Mouse (Mus musculus) stomach, postnatal 0 days (tissue): ENCODE data around the gene Trpt1. TPM values are rescaled to one million over a fixed set of nuclear protein-coding genes. Genes with fewer than 3 reads are reported as not detected.
A peak's percentile ranks its signal among the peaks of the same experiment; 100 is the strongest.

Experiments used
- ATAC-seq: fragments of 200-750 bp; cut with Nextera tagmentation; 2 replicates; pipeline ENCODE4 v1.8.0; 2017; ENCODE audit not compliant: low FRiP score, low TSS enrichment
- DNase-seq: peaks from one replicate; pipeline ENCODE4 v3.0.0-alpha.2; 2016; ENCODE audit warnings: low spot score
- H3K27ac ChIP-seq: fragments of 300-500 bp; sonication (generic); replicated peaks from 2 replicates; pipeline ENCODE4 v1.5.1; 2014; ENCODE audit warnings: mild to moderate bottlenecking, control low read depth
- H3K27me3 ChIP-seq: fragments of 300-500 bp; sonication (generic); 2 replicates; pipeline ENCODE4 v1.6.1; 2014; ENCODE audit warnings: low read length; ENCODE audit not compliant: control insufficient read depth, insufficient read depth
- H3K36me3 ChIP-seq: fragments of 300-500 bp; sonication (generic); 2 replicates; pipeline ENCODE4 v1.6.1; 2014; ENCODE audit warnings: low read length, mixed read lengths; ENCODE audit not compliant: control insufficient read depth, insufficient read depth
- H3K4me1 ChIP-seq: fragments of 300-500 bp; sonication (generic); replicated peaks from 2 replicates; pipeline ENCODE4 v1.6.1; 2014; ENCODE audit warnings: antibody characterized with exemption; ENCODE audit not compliant: control insufficient read depth, insufficient read depth
- H3K4me2 ChIP-seq: fragments of 300-500 bp; sonication (generic); replicated peaks from 2 replicates; pipeline ENCODE4 v1.6.1; 2014; ENCODE audit warnings: low read depth, mild to moderate bottlenecking, control low read depth, moderate library complexity
- H3K4me3 ChIP-seq: fragments of 300-500 bp; sonication (generic); 2 replicates; pipeline ENCODE4 v1.5.1; 2014; ENCODE audit warnings: low read depth, low read length, control low read depth
- H3K9ac ChIP-seq: fragments of 300-500 bp; sonication (generic); 2 replicates; pipeline ENCODE4 v1.6.1; 2014; ENCODE audit warnings: mild to moderate bottlenecking, low read length, control low read depth, mixed read lengths
- H3K9me3 ChIP-seq: fragments of 300-500 bp; sonication (generic); 2 replicates; pipeline ENCODE4 v1.6.1; 2016; ENCODE audit warnings: low read length; ENCODE audit not compliant: control insufficient read depth
- CTCF ChIP-seq: IDR thresholded peaks from 2 replicates; pipeline ENCODE4 v1.5.1; 2016; ENCODE audit warnings: antibody characterized with exemption, low read depth, mild to moderate bottlenecking, moderate library complexity
- EP300 ChIP-seq: optimal IDR thresholded peaks from 2 replicates; pipeline ENCODE3; 2016; ENCODE audit warnings: antibody characterized with exemption
- WGBS: fragments of 180-500 bp; shearing (Covaris S2); extraction: QIAGEN DNeasy Blood & Tissue Kit; methylation state at CpG from one replicate; pipeline ENCODE4 v1.1.7; 2014; 5-methylcytosine and 5-hydroxymethylcytosine counted together
- polyA plus RNA-seq: library from polyadenylated mRNA; unstranded; fragments of >200 nt; fragmentation: Nextera tagmentation; extraction: Ambion mirVana; gene quantifications from 2 replicates; pipeline ENCODE4 v1.2.1, GENCODE M21; 2015

Trpt1 gene
- 10.0 and 10.1 TPM in 2 replicates for polyA plus RNA-seq

- no peaks in the 10 kb centered on the region for H3K27me3 ChIP-seq
- 0 out of 2 replicates have a peak, but pooled peaks cover 4% of the 10 kb centered on the region for H3K36me3 ChIP-seq
- no peaks in the 10 kb centered on the region for H3K9me3 ChIP-seq
- 0% methylated on average over 24 of the region's 24 CpGs for WGBS
- H3K27ac ChIP-seq = peak within 1 kb of the TSS; percentile 75
- H3K4me3 ChIP-seq = peak within 1 kb of the TSS; percentile 61
- peak within 1 kb of the TSS; percentile 93 for H3K4me2 ChIP-seq
- peak within 1 kb of the TSS; percentile 75 for H3K9ac ChIP-seq
- TF ChIP-seq EP300 = no peak
- no peak for TF ChIP-seq CTCF
- peak; percentile 92 for DNase-seq
- peak; percentile 79 for ATAC-seq
- peaks cover 12% of the 10 kb centered on the region for H3K4me1 ChIP-seq
Measured at GRCm38 (mm10) chr19:6996006-6996405, at the start of gene Trpt1, which contains the start of gene Nudt22. Gene Trpt1, plus strand, starts transcription at chr19:6996131. Gene Nudt22, minus strand, starts transcription at chr19:6996117.

- H3K4me2 ChIP-seq = no peak overlapping the region
- no peak for DNase-seq
- no peak for ATAC-seq
- no peaks in the 10 kb centered on the region for H3K27me3 ChIP-seq
- H3K4me1 ChIP-seq = peaks cover 2% of the 10 kb centered on the region; the same call in 1 of the 2 replicates
- H3K36me3 ChIP-seq = peaks cover 2% of the 10 kb centered on the region; the same call in 1 of the 2 replicates
- H3K9me3 ChIP-seq = no peaks in the 10 kb centered on the region
- TF ChIP-seq EP300 (no peak), CTCF (no peak)
- WGBS = 48% methylated on average over 4 of the region's 4 CpGs
- no peak overlapping the region for H3K9ac ChIP-seq
- no peak overlapping the region for H3K27ac ChIP-seq
- no peak overlapping the region for H3K4me3 ChIP-seq
Measured at GRCm38 (mm10) chr19:6947742-6948141, 48.2 kb upstream of the Trpt1 start.

- ATAC-seq (no peak), DNase-seq (no peak)
- H3K9ac ChIP-seq = no peak overlapping the region
- H3K36me3 ChIP-seq = peaks cover 2% of the 10 kb centered on the region; the same call in 1 of the 2 replicates
- no peak overlapping the region for H3K4me2 ChIP-seq
- H3K27ac ChIP-seq = no peak overlapping the region
- no peaks in the 10 kb centered on the region for H3K9me3 ChIP-seq
- WGBS = 72% methylated on average over 4 of the region's 4 CpGs
- H3K4me3 ChIP-seq = no peak overlapping the region
- H3K27me3 ChIP-seq = no peaks in the 10 kb centered on the region
- H3K4me1 ChIP-seq = peaks cover 6% of the 10 kb centered on the region; the same call in 1 of the 2 replicates
- TF ChIP-seq CTCF (no peak), EP300 (no peak)
Measured at GRCm38 (mm10) chr19:6948186-6948585, 47.7 kb upstream of the Trpt1 start.

GRCm38 (mm10) chr19:6949532-6949931 lies 46.4 kb upstream of the Trpt1 start:
- Histone ChIP-seq H3K9ac (no peak overlapping the region; the same call in 1 of the 2 replicates), H3K27ac (peak overlapping the region; percentile 24; the same call in 1 of the 2 replicates), H3K27me3 (no peaks in the 10 kb centered on the region), H3K9me3 (no peaks in the 10 kb centered on the region), H3K4me3 (no peak overlapping the region), H3K4me1 (peaks cover 6% of the 10 kb centered on the region; the same call in 1 of the 2 replicates), H3K36me3 (peaks cover 4% of the 10 kb centered on the region; the same call in 1 of the 2 replicates), H3K4me2 (no peak overlapping the region)
- TF ChIP-seq EP300 (no peak), CTCF (no peak)
- DNase-seq (no peak), ATAC-seq (no peak)
- WGBS = 79% methylated on average over 5 of the region's 5 CpGs

GRCm38 (mm10) chr19:6949951-6950350 lies 46.0 kb upstream of the Trpt1 start:
- no peak for DNase-seq
- Histone ChIP-seq H3K27me3 (no peaks in the 10 kb centered on the region), H3K27ac (peak overlapping the region; percentile 24; the same call in 1 of the 2 replicates), H3K9me3 (no peaks in the 10 kb centered on the region), H3K4me1 (peaks cover 6% of the 10 kb centered on the region; the same call in 1 of the 2 replicates), H3K9ac (no peak overlapping the region; the same call in 1 of the 2 replicates), H3K4me2 (peak overlapping the region; percentile 89), H3K4me3 (peak overlapping the region; percentile 65), H3K36me3 (peaks cover 5% of the 10 kb centered on the region; the same call in 1 of the 2 replicates)
- no peak for ATAC-seq
- no peak for TF ChIP-seq EP300
- TF ChIP-seq CTCF = no peak
- WGBS = 48% methylated on average over 5 of the region's 5 CpGs

GRCm38 (mm10) chr19:6950613-6951153 lies 45.2 kb upstream of the Trpt1 start:
- no peak for TF ChIP-seq CTCF
- TF ChIP-seq EP300 = no peak
- under 1% methylated on average over 28 of the region's 28 CpGs for WGBS
- ATAC-seq (no peak), DNase-seq (peak; percentile 63)
- Histone ChIP-seq H3K27me3 (no peaks in the 10 kb centered on the region), H3K27ac (peak overlapping the region; percentile 94), H3K4me1 (peaks cover 6% of the 10 kb centered on the region; the same call in 1 of the 2 replicates), H3K36me3 (peaks cover 10% of the 10 kb centered on the region), H3K4me2 (peak overlapping the region; percentile 89), H3K4me3 (peak overlapping the region; percentile 65), H3K9me3 (no peaks in the 10 kb centered on the region), H3K9ac (peak overlapping the region; percentile 79)
